Mouse (Mus musculus): ENCODE measurements at regions not wholly inside any gene's neighbourhood (a gene's known extent, or its start where the extent isn't known, plus 50 kb on each side); places are given as distances from the start of the nearest gene placed in this dataset.

- no peak for TF ChIP-seq HCFC1 (IDR thresholded peaks at IDR 0.05; ENCODE audit: borderline replicate concordance, insufficient read depth, low read length)
- no peak for TF ChIP-seq CHD2 (IDR thresholded peaks at IDR 0.05; ENCODE audit: low read depth, low read length)
These were observed 483.1 kb downstream of the Elavl2 start for GRCm38 (mm10) chr4:90917312-90918107.
